Mouse (Mus musculus) limb, embryonic 13.5 days (tissue): ENCODE results near the gene Kcna7. TPM values are rescaled to one million over a fixed set of nuclear protein-coding genes. Genes with fewer than 3 reads are reported as not detected.
A peak's percentile ranks its signal among the peaks of the same experiment; 100 is the strongest.

Source experiments
- ATAC-seq: fragments of 200-750 bp; cut with Nextera tagmentation; 2 replicates; pipeline ENCODE4 v1.8.0; 2017; ENCODE audit warnings: low read depth, moderate number of reproducible peaks, moderate TSS enrichment; ENCODE audit not compliant: low FRiP score
- H3K27ac ChIP-seq: fragments of 300-500 bp; sonication (generic); 2 replicates; pipeline ENCODE4 v1.5.1; 2015; ENCODE audit warnings: inconsistent platforms, mild to moderate bottlenecking, moderate library complexity
- H3K27me3 ChIP-seq: fragments of 300-500 bp; sonication (generic); 2 replicates; pipeline ENCODE4 v1.6.1; 2015; ENCODE audit warnings: mild to moderate bottlenecking, inconsistent platforms
- H3K36me3 ChIP-seq: fragments of 300-500 bp; sonication (generic); 2 replicates; pipeline ENCODE4 v1.6.1; 2015; ENCODE audit warnings: inconsistent platforms, mild to moderate bottlenecking, moderate library complexity
- H3K4me1 ChIP-seq: fragments of 300-500 bp; sonication (generic); 2 replicates; pipeline ENCODE4 v1.6.1; 2015; ENCODE audit warnings: inconsistent platforms
- H3K4me2 ChIP-seq: fragments of 300-500 bp; sonication (generic); replicated peaks from 2 replicates; pipeline ENCODE4 v1.6.1; 2015; ENCODE audit warnings: inconsistent platforms, mild to moderate bottlenecking, moderate library complexity
- H3K4me3 ChIP-seq: fragments of 300-500 bp; sonication (generic); 2 replicates; pipeline ENCODE4 v1.5.1; 2015; ENCODE audit warnings: moderate library complexity, mild to moderate bottlenecking, inconsistent platforms
- H3K9ac ChIP-seq: fragments of 300-500 bp; sonication (generic); 2 replicates; pipeline ENCODE4 v1.6.1; 2015; ENCODE audit warnings: mild to moderate bottlenecking, inconsistent platforms
- H3K9me3 ChIP-seq: fragments of 300-500 bp; sonication (generic); 2 replicates; pipeline ENCODE4 v1.6.1; 2016; ENCODE audit warnings: inconsistent platforms
- WGBS: fragments of 180-500 bp; shearing (Covaris S2); methylation state at CpG from one replicate; pipeline ENCODE4 v1.1.7; 2015; 5-methylcytosine and 5-hydroxymethylcytosine counted together
- microRNA-seq: library from miRNA; unstranded; fragments of <30 nt; microRNA quantifications from one replicate; pipeline ENCODE4, GENCODE M21; 2016
- polyA plus RNA-seq: library from polyadenylated mRNA; unstranded; fragments of >200 nt; fragmentation: Nextera tagmentation; extraction: Ambion mirVana; gene quantifications from 2 replicates; pipeline ENCODE4 v1.2.1, GENCODE M21; 2015

The Kcna7 gene
- polyA plus RNA-seq, 1 experiment from 2014 or later, result not detected

DNA sequence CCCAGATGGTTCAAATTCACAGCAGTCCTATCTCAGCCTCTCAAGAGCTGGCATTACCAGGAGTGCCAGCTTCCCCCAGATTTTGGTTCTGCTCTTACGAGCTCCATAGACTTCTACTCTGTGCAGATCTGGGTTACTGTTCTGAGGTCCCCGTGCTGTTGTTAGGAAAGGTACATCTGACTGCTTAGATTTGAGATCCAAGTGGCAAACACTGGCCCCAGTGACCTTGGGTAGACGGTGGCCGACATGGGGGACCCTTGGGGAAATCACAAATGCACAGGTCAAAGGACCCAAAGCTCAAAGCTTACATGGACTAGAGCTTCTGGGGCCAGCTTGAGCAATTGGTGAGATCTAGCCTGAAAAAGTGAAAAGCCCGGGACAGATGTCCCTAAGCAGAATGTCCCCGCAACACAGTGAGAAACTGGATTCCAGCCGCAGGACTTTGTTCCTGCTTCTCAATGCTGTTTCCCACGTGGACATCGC, 51.3 kb downstream of the Kcna7 start:
- Histone ChIP-seq H3K9ac (0 out of 2 replicates have a peak overlapping the region, but pooled peaks have one; percentile 91), H3K27ac (peak overlapping the region; percentile 52; the same call in 1 of the 2 replicates), H3K36me3 (peaks cover 66% of the 10 kb centered on the region), H3K9me3 (no peaks in the 10 kb centered on the region), H3K4me2 (peak overlapping the region; percentile 88), H3K27me3 (no peaks in the 10 kb centered on the region), H3K4me1 (peaks cover 40% of the 10 kb centered on the region), H3K4me3 (peak overlapping the region; percentile 89)
- WGBS, result 52% methylated on average over 9 of the region's 9 CpGs
- no peak for ATAC-seq

GRCm38 (mm10) chr7:45457204-45458060, 52.0 kb downstream of the Kcna7 start:
- H3K27ac ChIP-seq, result peak overlapping the region; percentile 52; the same call in 1 of the 2 replicates
- peak overlapping the region; percentile 89 for H3K4me3 ChIP-seq
- peaks cover 64% of the 10 kb centered on the region for H3K36me3 ChIP-seq
- no peaks in the 10 kb centered on the region for H3K9me3 ChIP-seq
- H3K4me1 ChIP-seq, result peaks cover 41% of the 10 kb centered on the region
- peak overlapping the region; percentile 91 for H3K9ac ChIP-seq
- peak overlapping the region; percentile 88 for H3K4me2 ChIP-seq
- H3K27me3 ChIP-seq, result no peaks in the 10 kb centered on the region
- WGBS, result 67% methylated on average over 10 of the region's 10 CpGs
- ATAC-seq, result no peak

- H3K9ac ChIP-seq, result peak overlapping the region; percentile 91
- H3K27ac ChIP-seq, result peak overlapping the region; percentile 97
- H3K9me3 ChIP-seq, result no peaks in the 10 kb centered on the region
- peak overlapping the region; percentile 89 for H3K4me3 ChIP-seq
- no peaks in the 10 kb centered on the region for H3K27me3 ChIP-seq
- WGBS, result under 1% methylated on average over 43 of the region's 43 CpGs
- peaks cover 66% of the 10 kb centered on the region for H3K36me3 ChIP-seq
- H3K4me1 ChIP-seq, result peaks cover 41% of the 10 kb centered on the region
- peak; percentile 79 for ATAC-seq
- H3K4me2 ChIP-seq, result peak overlapping the region; percentile 88
Measured at GRCm38 (mm10) chr7:45458748-45459563, 53.5 kb downstream of the Kcna7 start.

Small RNA genes lying within 50 kb of the gene (microRNA-seq; reads per million reads assigned to microRNA genes)
- gene Gm22133, result not detected

Other genes starting within 250 kb of the Kcna7 start
- gene Slc17a7, start 241.7 kb upstream of the Kcna7 start, polyA plus RNA-seq, result 0.19 and 0.23 TPM in 2 replicates
- not detected in 2 replicates for gene Gfy, start 226.1 kb upstream of the Kcna7 start, polyA plus RNA-seq
- not detected in 2 replicates for gene Pth2, start 224.7 kb upstream of the Kcna7 start, polyA plus RNA-seq
- gene Ccdc155, start 200.8 kb upstream of the Kcna7 start, polyA plus RNA-seq, result 0.93 and 1.4 TPM in 2 replicates
- 1.3 and 1.4 TPM in 2 replicates for gene Dkkl1, start 193.5 kb upstream of the Kcna7 start, polyA plus RNA-seq
- 259 and 263 TPM in 2 replicates for gene Tead2, start 189.9 kb upstream of the Kcna7 start, polyA plus RNA-seq
- gene Cd37, start 166.5 kb upstream of the Kcna7 start, polyA plus RNA-seq, result 1.3 and 2.1 TPM in 2 replicates
- gene Slc6a16, start 164.6 kb upstream of the Kcna7 start, polyA plus RNA-seq, result 0.28 and 0.43 TPM in 2 replicates
- gene Slc6a21, start 128.1 kb upstream of the Kcna7 start, polyA plus RNA-seq, result not detected in 2 replicates
- gene Trpm4, start 71.9 kb upstream of the Kcna7 start, polyA plus RNA-seq, result 15.8 and 19.6 TPM in 2 replicates
- 3.9 and 4.3 TPM in 2 replicates for gene Hrc, start 70.4 kb upstream of the Kcna7 start, polyA plus RNA-seq
- 5.2 and 6.9 TPM in 2 replicates for gene Ppfia3, start 38.6 kb upstream of the Kcna7 start, polyA plus RNA-seq
- gene Lin7b, start 35.1 kb upstream of the Kcna7 start, polyA plus RNA-seq, result 1.4 and 2.5 TPM in 2 replicates
- gene Snrnp70, start 9.9 kb upstream of the Kcna7 start, polyA plus RNA-seq, result 262 and 283 TPM in 2 replicates
- 3.0 and 3.2 TPM in 2 replicates for gene Ntf5, start 8.0 kb downstream of the Kcna7 start, polyA plus RNA-seq
- gene Lhb, start 15.2 kb downstream of the Kcna7 start, polyA plus RNA-seq, result 0.40 TPM in 1 of 2 replicates, not detected in the other
- 41.7 and 45.9 TPM in 2 replicates for gene Gys1, start 29.2 kb downstream of the Kcna7 start, polyA plus RNA-seq
- 142 and 144 TPM in 2 replicates for gene Ruvbl2, start 32.4 kb downstream of the Kcna7 start, polyA plus RNA-seq
- gene Ftl1, start 54.2 kb downstream of the Kcna7 start, polyA plus RNA-seq, result 5,430 and 5,479 TPM in 2 replicates
- gene Bax, start 61.2 kb downstream of the Kcna7 start, polyA plus RNA-seq, result 167 and 170 TPM in 2 replicates
- gene Tulp2, start 76.2 kb downstream of the Kcna7 start, polyA plus RNA-seq, result 1.0 and 1.2 TPM in 2 replicates
- gene Gm45808, start 81.2 kb downstream of the Kcna7 start, polyA plus RNA-seq, result not detected in 2 replicates
- gene Dhdh, start 83.2 kb downstream of the Kcna7 start, polyA plus RNA-seq, result 2.9 and 4.0 TPM in 2 replicates
- gene Nucb1, start 104.8 kb downstream of the Kcna7 start, polyA plus RNA-seq, result 215 TPM in 2 replicates
- 27.5 and 28.8 TPM in 2 replicates for gene Ppp1r15a, start 120.6 kb downstream of the Kcna7 start, polyA plus RNA-seq
- gene Plekha4, start 120.7 kb downstream of the Kcna7 start, polyA plus RNA-seq, result 3.3 and 4.9 TPM in 2 replicates
- gene Hsd17b14, start 149.2 kb downstream of the Kcna7 start, polyA plus RNA-seq, result 0.43 and 0.98 TPM in 2 replicates
- 55.7 and 59.5 TPM in 2 replicates for gene Bcat2, start 164.5 kb downstream of the Kcna7 start, polyA plus RNA-seq
- gene Fgf21, start 209.8 kb downstream of the Kcna7 start, polyA plus RNA-seq, result 0.41 and 0.56 TPM in 2 replicates
- gene Fut1, start 211.6 kb downstream of the Kcna7 start, polyA plus RNA-seq, result 0.29 and 0.47 TPM in 2 replicates
- 0.11 TPM in 1 of 2 replicates, not detected in the other for gene Izumo1, start 216.2 kb downstream of the Kcna7 start, polyA plus RNA-seq
- gene Rasip1, start 221.8 kb downstream of the Kcna7 start, polyA plus RNA-seq, result 7.7 and 9.5 TPM in 2 replicates
- gene Mamstr, start 234.3 kb downstream of the Kcna7 start, polyA plus RNA-seq, result 11.4 TPM in 2 replicates